Mouse (Mus musculus) yolk sac, embryonic 10.5 days (tissue): Measurements from ENCODE around the gene Vps53.
"Not testable (repeated sequence)": the region's sequence is repeated elsewhere in the genome, so short reads cannot be mapped to it uniquely, and the experiment has no call there.

Experiments
- DNase-seq: peaks from one replicate; pipeline ENCODE4 v3.0.0-alpha.2; 2017; ENCODE audit warnings: low spot score

Vps53 gene

GRCm38 (mm10) chr11:76179495-76180145 lies at the start of gene Vps53, which contains the start of gene Fam57a:
TSS of gene Vps53 (minus strand) at chr11:76179647.
TSS of gene Fam57a (plus strand) at chr11:76179671.
- peak; percentile 91 for DNase-seq

DNA sequence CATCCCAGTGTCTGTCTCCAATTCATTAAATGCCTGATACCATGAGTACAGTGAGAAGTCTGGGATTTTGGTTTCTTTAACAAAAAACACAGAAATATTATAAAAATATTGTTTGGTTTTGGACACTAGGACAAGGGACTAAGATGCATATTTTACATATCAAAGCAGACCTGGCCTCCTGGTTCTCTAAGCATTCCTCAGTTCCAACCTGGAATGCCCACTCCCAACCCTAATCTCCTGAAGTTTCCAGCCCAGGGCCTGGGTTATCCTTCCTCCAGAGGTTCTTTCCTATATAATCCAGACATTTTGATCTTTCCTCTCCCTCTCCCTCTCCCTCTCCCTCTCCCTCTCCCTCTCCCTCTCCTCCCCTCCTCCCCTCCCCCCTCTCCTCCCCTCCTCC lies 45.6 kb upstream of the Vps53 start:
- DNase-seq = no peak

- DNase-seq = no peak
These were observed 45.2 kb upstream of the Vps53 start for GRCm38 (mm10) chr11:76224631-76225030.

- peak; percentile 94 for DNase-seq
These were observed 37.9 kb upstream of the Vps53 start, which contains the start of the genes Dbil5 and Gemin4 for GRCm38 (mm10) chr11:76217390-76217800. TSS of gene Dbil5 (plus strand) at chr11:76217608. TSS of gene Gemin4 (minus strand) at chr11:76217664.

DNA sequence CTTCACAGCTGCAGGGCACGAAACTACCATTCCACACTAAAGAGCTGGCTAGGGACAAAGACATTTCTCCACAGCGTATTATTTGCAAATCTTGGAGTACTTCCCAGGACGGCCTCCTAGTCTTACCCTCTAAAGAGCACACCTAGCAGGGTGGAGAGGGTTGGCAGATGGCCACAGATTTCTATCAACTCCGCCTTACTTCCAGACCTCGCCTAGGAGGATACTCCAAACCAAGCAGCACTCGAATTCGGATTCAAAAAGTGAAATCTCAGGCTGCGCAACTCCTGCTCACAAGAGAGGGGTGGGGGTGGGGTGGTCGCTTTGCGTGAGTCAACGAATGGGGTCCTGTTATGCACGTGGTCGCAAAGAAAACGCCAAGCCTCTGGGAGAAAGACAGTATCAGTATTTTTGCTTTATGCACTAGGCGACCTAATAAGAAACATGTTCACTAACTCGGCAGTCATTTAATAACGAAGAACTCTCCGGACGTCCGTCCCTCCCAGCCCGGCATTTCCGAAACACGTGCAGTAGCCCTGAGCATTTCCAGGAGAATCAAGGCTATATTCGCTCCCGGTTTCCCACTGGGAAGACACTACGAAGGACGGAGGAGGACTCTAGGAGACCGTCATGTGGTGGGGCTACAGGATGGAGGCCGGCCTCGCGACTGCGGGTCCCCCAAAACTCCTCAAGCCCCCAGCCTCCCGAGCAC lies 37.4 kb upstream of the Vps53 start:
- DNase-seq = no peak

- DNase-seq = no peak
These were observed 36.6 kb upstream of the Vps53 start for GRCm38 (mm10) chr11:76216049-76216540.

DNA sequence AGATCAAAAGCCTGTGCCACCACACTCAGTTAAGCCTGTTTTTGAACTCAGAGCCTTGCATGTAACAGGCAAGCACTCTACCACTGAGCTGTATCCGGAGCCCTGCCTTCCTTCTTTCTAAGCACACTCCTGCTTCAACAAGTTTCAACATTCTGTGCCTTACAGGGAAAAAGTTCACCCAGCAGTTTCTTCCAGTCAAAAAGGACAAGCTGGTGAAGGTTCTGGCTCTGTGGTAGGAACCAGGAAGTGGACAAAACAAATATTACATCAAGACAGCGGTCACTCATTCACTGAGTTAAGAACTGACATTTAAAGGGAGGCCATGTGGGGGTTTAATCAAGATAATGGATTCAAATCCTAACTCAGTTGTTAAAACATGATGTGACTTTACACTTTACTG lies 35.6 kb upstream of the Vps53 start:
- peak; percentile 31 for DNase-seq

DNA sequence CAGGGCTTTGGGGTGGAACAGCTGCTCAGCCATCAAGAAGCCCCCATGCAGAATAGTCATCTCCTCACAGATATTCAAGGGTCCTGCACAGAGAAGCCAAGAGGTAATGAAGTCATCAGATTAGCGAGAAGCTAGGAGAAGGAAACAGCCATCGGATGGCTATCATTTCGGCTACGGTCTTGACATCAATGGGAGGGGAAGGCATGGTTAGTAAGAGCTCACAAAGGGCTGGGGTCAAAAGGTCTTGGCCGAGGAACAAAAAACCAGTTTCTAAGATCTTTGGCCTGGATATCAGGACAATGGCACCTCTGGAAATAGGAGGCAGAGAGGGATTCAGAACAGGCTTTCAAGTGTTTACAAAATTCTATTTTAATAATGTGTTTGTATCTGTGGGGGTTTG lies 34.4 kb upstream of the Vps53 start:
- no peak for DNase-seq

GRCm38 (mm10) chr11:76211595-76211994 lies 32.1 kb upstream of the Vps53 start:
- not testable (repeated sequence) for DNase-seq

DNA sequence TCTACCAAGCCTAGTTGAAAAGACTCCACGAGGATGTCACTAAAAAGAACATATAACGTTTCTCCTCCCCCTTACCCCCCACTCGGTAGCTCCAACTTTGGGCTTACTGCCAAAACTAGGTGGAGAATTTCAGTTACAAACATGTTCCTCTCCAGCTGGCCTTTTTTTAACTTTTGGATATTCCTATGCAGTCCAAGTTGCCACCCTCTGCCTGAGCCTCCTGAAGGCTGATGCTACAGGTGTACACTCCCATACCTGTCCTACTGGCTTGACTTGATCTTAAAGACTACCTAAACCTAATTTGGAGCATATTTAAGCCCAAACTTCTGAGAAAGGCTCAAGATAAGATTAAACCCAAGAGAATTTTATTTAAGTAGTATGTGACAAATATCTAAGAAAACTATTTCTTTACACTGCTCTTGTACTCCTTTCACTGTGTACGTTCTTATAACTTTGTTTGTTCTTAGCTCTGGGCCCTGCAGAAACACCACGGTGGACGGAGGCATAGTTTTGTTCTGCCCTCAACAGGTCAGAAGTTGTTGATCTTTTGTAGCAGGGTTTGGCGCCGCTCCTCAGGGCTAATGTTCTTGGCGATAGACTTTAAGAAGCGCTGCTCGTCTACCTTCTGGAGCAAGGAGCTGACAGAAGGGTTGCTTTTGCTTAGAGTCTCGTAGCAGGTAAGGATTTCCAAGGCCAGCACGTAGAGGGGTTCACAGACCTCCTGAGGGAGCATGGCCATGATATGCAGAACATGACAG lies 31.0 kb upstream of the Vps53 start:
- DNase-seq = no peak

DNA sequence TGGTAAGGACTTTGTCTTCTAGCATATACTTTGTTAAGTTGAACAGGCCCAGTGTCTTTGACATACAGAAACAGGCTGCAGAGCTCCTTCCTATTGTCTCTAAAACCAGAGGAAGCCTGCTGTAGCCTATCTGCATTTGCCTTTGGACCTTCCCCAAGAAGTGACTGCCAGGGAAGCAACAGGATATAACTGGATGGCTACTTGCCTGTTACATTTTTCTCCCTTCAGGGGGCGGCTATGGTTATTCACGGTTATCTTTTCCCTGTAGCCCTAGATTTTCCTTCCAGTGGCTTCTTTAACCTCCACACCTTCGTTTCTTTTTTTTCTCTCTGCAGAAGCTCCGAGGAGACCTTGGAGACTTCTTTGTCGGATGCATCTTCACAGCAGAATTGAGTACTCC lies 27.3 kb upstream of the Vps53 start:
- no peak for DNase-seq

DNA sequence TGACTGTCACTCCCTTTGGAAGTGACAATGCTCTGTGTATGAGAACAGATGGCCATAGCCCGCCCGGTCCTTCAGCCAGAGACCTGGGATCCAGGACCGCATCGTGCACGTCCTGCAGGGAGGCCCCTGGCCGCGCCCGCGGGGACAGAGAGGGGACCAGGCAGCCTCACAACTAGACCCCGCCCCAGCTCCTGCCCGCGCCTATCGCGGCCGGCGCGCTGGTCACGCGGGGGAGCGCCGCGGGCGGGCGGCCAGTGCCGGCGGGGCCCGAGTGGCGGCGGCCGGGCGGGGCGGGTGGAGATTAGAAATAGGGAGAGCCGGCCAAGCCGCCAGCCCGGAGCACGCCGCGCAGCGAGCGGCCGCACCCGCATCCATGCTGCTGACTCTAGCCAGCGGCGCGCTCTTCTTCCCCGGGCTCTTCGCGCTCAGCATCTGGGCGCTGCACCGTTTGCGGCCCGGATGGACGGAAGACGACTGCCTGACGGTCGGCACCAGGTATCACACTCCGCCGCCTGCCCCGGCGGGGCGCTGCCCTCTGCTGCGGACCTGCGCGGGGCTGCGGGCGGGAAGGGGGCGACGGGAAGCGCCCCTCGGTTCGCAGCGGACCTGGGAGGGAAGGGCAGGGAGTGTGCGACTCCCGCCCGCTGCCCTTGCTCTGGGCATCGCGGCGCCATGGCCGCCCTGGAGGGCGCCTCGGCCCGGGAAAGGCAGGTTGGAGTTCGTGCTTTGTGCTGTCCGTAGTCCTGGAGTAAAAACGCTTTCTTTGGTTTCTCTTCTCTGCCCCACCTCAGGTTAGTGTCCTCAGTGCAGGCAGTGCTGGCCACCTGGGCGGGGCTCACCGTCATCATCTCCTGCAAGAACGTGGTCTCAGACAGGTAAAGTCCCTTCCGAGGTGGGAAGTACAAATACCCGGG lies 22.6 kb upstream of the Vps53 start:
- peak; percentile 74 for DNase-seq

DNA sequence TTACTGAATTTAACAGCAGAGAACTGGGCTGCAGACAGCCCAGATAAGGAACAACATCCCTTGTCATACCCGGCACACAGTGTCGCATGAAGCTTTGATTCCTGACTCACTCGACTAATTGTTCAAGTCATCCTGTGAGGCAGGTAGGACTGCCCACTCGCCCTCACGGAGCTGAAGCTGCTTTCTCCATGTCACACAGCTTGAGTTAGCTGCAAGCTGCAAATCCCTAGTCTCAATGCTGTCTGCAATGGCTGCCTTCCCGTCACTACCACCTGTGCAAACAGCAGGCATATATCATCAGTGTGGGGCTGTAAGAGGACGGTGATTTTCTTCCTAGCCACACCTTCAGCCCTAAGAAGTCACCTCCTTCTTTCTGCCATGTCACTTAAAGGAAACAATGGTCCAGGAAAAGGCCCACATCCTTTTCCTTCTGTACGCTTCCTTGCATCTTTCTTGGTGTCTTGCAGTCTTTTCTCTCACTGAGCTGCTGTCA lies 17.6 kb upstream of the Vps53 start:
- DNase-seq = no peak

GRCm38 (mm10) chr11:76196275-76196976 lies 17.0 kb upstream of the Vps53 start:
- DNase-seq = no peak

- no peak for DNase-seq
These were observed 7.5 kb upstream of the Vps53 start for GRCm38 (mm10) chr11:76186908-76187307.

GRCm38 (mm10) chr11:76183745-76184144 lies 4.3 kb upstream of the Vps53 start:
- no peak for DNase-seq

- DNase-seq = no peak
These were observed 696 bp upstream of the Vps53 start for GRCm38 (mm10) chr11:76180146-76180540.

- DNase-seq = peak; percentile 48
These were observed 537 bp downstream of the Vps53 start for GRCm38 (mm10) chr11:76178726-76179494.

DNA sequence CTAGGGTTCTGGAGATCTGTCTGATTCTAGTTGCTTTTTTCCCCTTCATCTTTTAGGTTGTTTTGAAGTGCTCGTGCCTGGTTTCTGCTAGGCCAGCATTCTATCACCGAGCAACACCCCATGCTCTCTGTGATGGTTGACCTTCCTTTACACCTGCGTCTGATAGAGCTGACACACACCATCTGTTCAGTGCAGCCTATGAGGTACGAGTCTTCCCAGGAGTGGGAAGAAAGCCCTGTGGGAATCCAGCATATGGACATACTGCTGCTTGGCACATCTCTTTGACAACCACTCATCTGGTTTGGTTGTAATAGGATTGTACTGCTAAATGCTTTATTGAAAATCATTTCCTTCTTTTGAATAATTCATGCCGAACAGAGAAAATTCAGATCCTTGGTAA lies 9.2 kb downstream of the Vps53 start:
- no peak for DNase-seq

DNA sequence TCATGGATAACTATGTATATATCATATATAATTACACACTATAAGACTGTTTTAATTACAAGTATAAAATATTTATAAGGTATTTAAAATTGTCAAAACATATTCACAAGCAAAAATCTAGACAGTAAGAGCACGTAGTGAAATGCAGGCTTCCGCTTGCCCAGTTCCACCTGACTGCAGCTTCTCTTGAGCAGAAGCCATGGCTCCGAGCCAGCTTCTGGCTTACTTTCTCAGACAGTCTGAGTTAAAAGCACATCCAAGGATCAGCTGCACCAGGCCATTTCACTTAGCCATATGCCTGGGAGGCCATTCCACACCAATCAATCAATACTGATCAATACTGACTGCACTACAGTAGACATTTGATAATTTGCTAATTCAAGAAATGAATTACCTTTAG lies 10.5 kb downstream of the Vps53 start:
- DNase-seq = no peak
